Mouse (Mus musculus) ES-E14 (cell line): ENCODE data around the gene Elfn2.

Source experiments
- CHD2 ChIP-seq: IDR thresholded peaks from 2 replicates; pipeline ENCODE4 v1.6.1; 2014; ENCODE audit warnings: mild to moderate bottlenecking, low read depth, low read length, inconsistent platforms
- HCFC1 ChIP-seq: IDR thresholded peaks from 2 replicates; pipeline ENCODE4 v1.6.1; 2012; ENCODE audit warnings: low read length, inconsistent platforms, borderline replicate concordance; ENCODE audit not compliant: insufficient read depth
- MAFK ChIP-seq: IDR thresholded peaks from 2 replicates; pipeline ENCODE4 v1.6.1; 2014; ENCODE audit warnings: mild to moderate bottlenecking, low read depth, low read length, inconsistent platforms; ENCODE audit not compliant: insufficient read depth

DNA sequence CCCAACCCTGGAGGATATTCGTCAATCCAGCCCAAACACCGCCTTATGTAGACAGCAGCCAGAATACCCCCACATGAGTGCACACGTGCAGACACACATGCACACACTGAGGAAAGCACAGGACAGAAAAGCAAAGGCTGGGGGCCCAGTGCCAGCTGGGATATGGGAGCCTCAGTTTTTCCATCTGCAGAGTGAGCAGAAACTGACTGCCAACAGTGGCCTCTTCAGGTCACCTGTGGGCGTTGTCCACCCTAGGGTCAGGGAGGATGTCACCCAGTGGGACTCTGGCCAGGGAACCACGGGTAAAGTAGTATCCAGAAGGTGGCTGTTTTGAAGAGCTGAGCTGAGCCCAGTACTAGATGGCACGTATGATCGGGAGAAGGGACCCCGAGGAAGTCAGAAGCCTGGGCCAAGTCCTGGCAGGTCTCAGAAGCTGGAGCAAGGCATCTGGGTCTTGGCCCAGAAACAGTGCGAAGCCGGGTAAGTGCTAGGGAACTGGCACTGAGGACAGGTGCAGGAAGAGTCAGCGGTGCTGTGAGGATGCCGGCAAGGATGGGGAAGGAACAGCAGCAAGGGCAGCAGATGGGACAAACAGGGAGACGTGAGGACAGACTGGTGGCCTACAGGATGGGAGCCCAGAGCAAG lies 20.0 kb downstream of the Elfn2 start:
- no peak for TF ChIP-seq CHD2
- TF ChIP-seq MAFK: no peak
- TF ChIP-seq HCFC1: no peak
